Mouse (Mus musculus) splenic B cell, adult 2 months (primary cell): ENCODE data around the gene Tlx3.

Experiments
- DNase-seq: peaks from one replicate; pipeline ENCODE4 v3.0.0-alpha.2; 2011; ENCODE audit warnings: low read depth, low spot score
- H3K27me3 ChIP-seq: 2 replicates; pipeline ENCODE4 v1.6.1; 2012; ENCODE audit warnings: mild to moderate bottlenecking, low read length, moderate library complexity, mixed read lengths; ENCODE audit not compliant: control insufficient read depth, poor library complexity, insufficient read depth, severe bottlenecking
- H3K36me3 ChIP-seq: 2 replicates; pipeline ENCODE4 v1.6.1; 2012; ENCODE audit warnings: mild to moderate bottlenecking, low read length, moderate library complexity, mixed read lengths; ENCODE audit not compliant: control insufficient read depth, poor library complexity, insufficient read depth, severe bottlenecking

The Tlx3 gene

GRCm38 (mm10) chr11:33203383-33204328 lies at the start of gene Tlx3:
TSS of gene Tlx3 (minus strand) at chr11:33203589.
- no peaks in the 10 kb centered on the region for H3K36me3 ChIP-seq
- DNase-seq = no peak
- H3K27me3 ChIP-seq = no peaks in the 10 kb centered on the region

- Histone ChIP-seq H3K36me3 (no peaks in the 10 kb centered on the region), H3K27me3 (no peaks in the 10 kb centered on the region)
- no peak for DNase-seq
Measured at GRCm38 (mm10) chr11:33240295-33240694, 36.9 kb upstream of the Tlx3 start.

GRCm38 (mm10) chr11:33234134-33234533 lies 30.7 kb upstream of the Tlx3 start:
- Histone ChIP-seq H3K27me3 (no peaks in the 10 kb centered on the region), H3K36me3 (no peaks in the 10 kb centered on the region)
- DNase-seq = no peak

GRCm38 (mm10) chr11:33232056-33232455 lies 28.7 kb upstream of the Tlx3 start:
- DNase-seq = no peak
- H3K27me3 ChIP-seq = no peaks in the 10 kb centered on the region
- H3K36me3 ChIP-seq = no peaks in the 10 kb centered on the region

- DNase-seq = no peak
- no peaks in the 10 kb centered on the region for H3K27me3 ChIP-seq
- no peaks in the 10 kb centered on the region for H3K36me3 ChIP-seq
Measured at GRCm38 (mm10) chr11:33228186-33228585, 24.8 kb upstream of the Tlx3 start.

- DNase-seq = no peak
- Histone ChIP-seq H3K36me3 (no peaks in the 10 kb centered on the region), H3K27me3 (no peaks in the 10 kb centered on the region)
Measured at GRCm38 (mm10) chr11:33226516-33226915, 23.1 kb upstream of the Tlx3 start.

GRCm38 (mm10) chr11:33221566-33222365 lies 18.4 kb upstream of the Tlx3 start:
- no peak for DNase-seq
- H3K36me3 ChIP-seq = no peaks in the 10 kb centered on the region
- no peaks in the 10 kb centered on the region for H3K27me3 ChIP-seq

- Histone ChIP-seq H3K27me3 (no peaks in the 10 kb centered on the region), H3K36me3 (no peaks in the 10 kb centered on the region)
- no peak for DNase-seq
Measured at GRCm38 (mm10) chr11:33220763-33221162, 17.4 kb upstream of the Tlx3 start.

GRCm38 (mm10) chr11:33217384-33218079 lies 14.1 kb upstream of the Tlx3 start:
- no peak for DNase-seq
- Histone ChIP-seq H3K27me3 (no peaks in the 10 kb centered on the region), H3K36me3 (no peaks in the 10 kb centered on the region)

GRCm38 (mm10) chr11:33207411-33207810 lies 4.0 kb upstream of the Tlx3 start:
- no peaks in the 10 kb centered on the region for H3K27me3 ChIP-seq
- H3K36me3 ChIP-seq = no peaks in the 10 kb centered on the region
- DNase-seq = no peak

- Histone ChIP-seq H3K27me3 (no peaks in the 10 kb centered on the region), H3K36me3 (no peaks in the 10 kb centered on the region)
- DNase-seq = no peak
Measured at GRCm38 (mm10) chr11:33204966-33205365, 1.6 kb upstream of the Tlx3 start.

GRCm38 (mm10) chr11:33204329-33204705 lies 928 bp upstream of the Tlx3 start:
- no peaks in the 10 kb centered on the region for H3K27me3 ChIP-seq
- H3K36me3 ChIP-seq = no peaks in the 10 kb centered on the region
- no peak for DNase-seq

- Histone ChIP-seq H3K27me3 (no peaks in the 10 kb centered on the region), H3K36me3 (no peaks in the 10 kb centered on the region)
- DNase-seq = no peak
Measured at GRCm38 (mm10) chr11:33202972-33203371, 417 bp downstream of the Tlx3 start.

GRCm38 (mm10) chr11:33202296-33202695 lies 1.1 kb downstream of the Tlx3 start:
- H3K36me3 ChIP-seq = no peaks in the 10 kb centered on the region
- no peak for DNase-seq
- H3K27me3 ChIP-seq = no peaks in the 10 kb centered on the region

GRCm38 (mm10) chr11:33201626-33202010 lies 1.8 kb downstream of the Tlx3 start:
- no peak for DNase-seq
- no peaks in the 10 kb centered on the region for H3K36me3 ChIP-seq
- H3K27me3 ChIP-seq = no peaks in the 10 kb centered on the region
